Mouse (Mus musculus) MEL (cell line): ENCODE results near the gene Mcfd2. TPM values are rescaled to one million over a fixed set of nuclear protein-coding genes. Genes with fewer than 3 reads are reported as not detected.

Experiments
- DNase-seq: peaks from one replicate; pipeline ENCODE4 v3.0.0; 2011; ENCODE audit warnings: low read depth, low spot score
- H3K27ac ChIP-seq: 2 replicates; pipeline ENCODE4 v1.5.1; 2012; ENCODE audit warnings: low read depth, mild to moderate bottlenecking, control low read depth, low read length, moderate library complexity; ENCODE audit not compliant: control insufficient read depth
- H3K27me3 ChIP-seq, 2 experiments: fragments of 150-350 bp in 1 of 2; sonication (generic) in 1 of 2; 2 replicates each; pipeline ENCODE4 v1.6.1; 2012; ENCODE audit warnings: low read length in 2 of 2, mild to moderate bottlenecking in 2 of 2, improper control_type of control experiment in 1 of 2, moderate library complexity in 1 of 2; ENCODE audit not compliant: insufficient read depth in 2 of 2, control insufficient read depth in 1 of 2
- H3K36me3 ChIP-seq, 2 experiments: 2 replicates each; pipeline ENCODE4 v1.6.1; 2012 to 2014; ENCODE audit warnings: low read length in 2 of 2, improper control_type of control experiment in 1 of 2, inconsistent platforms in 1 of 2, mild to moderate bottlenecking in 1 of 2; ENCODE audit not compliant: insufficient read depth in 2 of 2, control insufficient read depth in 1 of 2
- H3K4me1 ChIP-seq, 2 experiments: fragments of 150-350 bp in 1 of 2; sonication (generic) in 1 of 2; 2 replicates each; pipeline ENCODE4 v1.6.1; 2012; ENCODE audit warnings: low read length in 2 of 2, improper control_type of control experiment in 1 of 2, mild to moderate bottlenecking in 1 of 2; ENCODE audit not compliant: insufficient read depth in 2 of 2, control insufficient read depth in 1 of 2
- H3K4me3 ChIP-seq, 2 experiments: fragments of 150-350 bp in 1 of 2; sonication (generic) in 1 of 2; 2 replicates each; pipeline ENCODE4 v1.5.1; 2012; ENCODE audit warnings: low read depth in 2 of 2, low read length in 2 of 2, mild to moderate bottlenecking in 2 of 2, moderate library complexity in 2 of 2, control low read depth in 1 of 2, improper control_type of control experiment in 1 of 2; ENCODE audit not compliant: control insufficient read depth in 1 of 2, insufficient read depth in 1 of 2
- H3K79me2 ChIP-seq: 2 replicates; pipeline ENCODE4 v1.6.1; 2012; ENCODE audit warnings: mild to moderate bottlenecking, low read length, moderate library complexity; ENCODE audit not compliant: control insufficient read depth, poor library complexity, insufficient read depth
- H3K9ac ChIP-seq: 2 replicates; pipeline ENCODE4 v1.6.1; 2012; ENCODE audit warnings: low read depth, mild to moderate bottlenecking, control low read depth, low read length, moderate library complexity; ENCODE audit not compliant: control insufficient read depth, poor library complexity, severe bottlenecking
- H3K9me3 ChIP-seq: fragments of 150-350 bp; sonication (generic); replicated peaks from 2 replicates; pipeline ENCODE4 v1.6.1; 2012; ENCODE audit warnings: mild to moderate bottlenecking, low read length, improper control_type of control experiment, moderate library complexity; ENCODE audit not compliant: insufficient read depth
- BHLHE40 ChIP-seq: IDR thresholded peaks from 2 replicates; pipeline ENCODE4 v1.6.1; 2012; ENCODE audit warnings: low read depth, mild to moderate bottlenecking, inconsistent platforms, low read length, improper control_type of control experiment, borderline replicate concordance
- CHD1 ChIP-seq: IDR thresholded peaks from 2 replicates; pipeline ENCODE4 v1.6.1; 2012; ENCODE audit warnings: low read depth, mild to moderate bottlenecking, inconsistent platforms, low read length, improper control_type of control experiment
- E2F4 ChIP-seq: IDR thresholded peaks from 2 replicates; pipeline ENCODE4 v1.6.1; 2011; ENCODE audit warnings: low read depth, low read length, improper control_type of control experiment, borderline replicate concordance
- ETS1 ChIP-seq: IDR thresholded peaks from 2 replicates; pipeline ENCODE4 v1.6.1; 2012; ENCODE audit warnings: low read depth, mild to moderate bottlenecking, inconsistent platforms, low read length, improper control_type of control experiment, moderate library complexity
- GABPA ChIP-seq: IDR thresholded peaks from 2 replicates; pipeline ENCODE4 v1.6.1; 2012; ENCODE audit warnings: low read depth, mild to moderate bottlenecking, inconsistent platforms, low read length, improper control_type of control experiment, moderate library complexity
- GATA1 ChIP-seq: IDR thresholded peaks from 2 replicates; pipeline ENCODE4 v1.6.1; 2011; ENCODE audit warnings: low read depth, low read length, improper control_type of control experiment
- JUND ChIP-seq: IDR thresholded peaks from 2 replicates; pipeline ENCODE4 v1.6.1; 2011; ENCODE audit warnings: low read depth, mild to moderate bottlenecking, improper control_type of control experiment, low read length
- KAT2A ChIP-seq: conservative IDR thresholded peaks from 2 replicates; pipeline ENCODE4 v1.6.1; 2012; ENCODE audit warnings: low read depth, low read length, improper control_type of control experiment, inconsistent platforms
- MAFK ChIP-seq: IDR thresholded peaks from 2 replicates; pipeline ENCODE4 v1.6.1; 2011; ENCODE audit warnings: low read depth, mild to moderate bottlenecking, low read length, improper control_type of control experiment, borderline replicate concordance
- MAX ChIP-seq: IDR thresholded peaks from 2 replicates; pipeline ENCODE4 v1.6.1; 2011; ENCODE audit warnings: low read length, improper control_type of control experiment
- MAZ ChIP-seq: IDR thresholded peaks from 2 replicates; pipeline ENCODE4 v1.6.1; 2012; ENCODE audit warnings: low read depth, mild to moderate bottlenecking, inconsistent platforms, low read length, improper control_type of control experiment
- MEF2A ChIP-seq: IDR thresholded peaks from 2 replicates; pipeline ENCODE4 v1.6.1; 2014; ENCODE audit warnings: low read depth, mild to moderate bottlenecking, inconsistent platforms, low read length, improper control_type of control experiment; ENCODE audit not compliant: poor library complexity, insufficient replicate concordance, severe bottlenecking; ENCODE audit errors: extremely low read depth
- MXI1 ChIP-seq: IDR thresholded peaks from 2 replicates; pipeline ENCODE4 v1.6.1; 2011; ENCODE audit warnings: mild to moderate bottlenecking, low read depth, low read length, improper control_type of control experiment
- MYB ChIP-seq: IDR thresholded peaks from 2 replicates; pipeline ENCODE4 v1.6.1; 2011; ENCODE audit warnings: mild to moderate bottlenecking, low read depth, low read length, improper control_type of control experiment
- MYC ChIP-seq: IDR thresholded peaks from 2 replicates; pipeline ENCODE4 v1.6.1; 2011; ENCODE audit warnings: low read depth, mild to moderate bottlenecking, low read length, improper control_type of control experiment, moderate library complexity
- NELFE ChIP-seq: IDR thresholded peaks from 2 replicates; pipeline ENCODE4 v1.6.1; 2011; ENCODE audit warnings: low read depth, low read length, improper control_type of control experiment
- NRF1 ChIP-seq: IDR thresholded peaks from 2 replicates; pipeline ENCODE4 v1.6.1; 2014; ENCODE audit warnings: low read depth, mild to moderate bottlenecking, inconsistent platforms, low read length, improper control_type of control experiment, moderate library complexity; ENCODE audit not compliant: poor library complexity, insufficient read depth, severe bottlenecking
- POLR2A ChIP-seq, 2 experiments: IDR thresholded peaks; 2 replicates each; pipeline ENCODE4 v1.6.1; 2011 to 2012; ENCODE audit warnings: low read length in 2 of 2, mild to moderate bottlenecking in 2 of 2, control low read depth in 1 of 2, improper control_type of control experiment in 1 of 2, low read depth in 1 of 2, moderate library complexity in 1 of 2; ENCODE audit not compliant: control insufficient read depth in 1 of 2, insufficient read depth in 1 of 2, poor library complexity in 1 of 2
- POLR2AphosphoS2 ChIP-seq: IDR thresholded peaks from 2 replicates; pipeline ENCODE4 v1.6.1; 2011; ENCODE audit warnings: low read length, improper control_type of control experiment
- RCOR1 ChIP-seq: IDR thresholded peaks from 2 replicates; pipeline ENCODE4 v1.6.1; 2012; ENCODE audit warnings: low read depth, mild to moderate bottlenecking, inconsistent platforms, low read length, improper control_type of control experiment
- SIN3A ChIP-seq: IDR thresholded peaks from 2 replicates; pipeline ENCODE4 v1.6.1; 2012; ENCODE audit warnings: low read length, improper control_type of control experiment, inconsistent platforms
- SMC3 ChIP-seq: IDR thresholded peaks from 2 replicates; pipeline ENCODE4 v1.6.1; 2011; ENCODE audit warnings: low read depth, low read length, improper control_type of control experiment
- TBP ChIP-seq: IDR thresholded peaks from 2 replicates; pipeline ENCODE4 v1.8.0; 2011; ENCODE audit warnings: low read depth, low read length, improper control_type of control experiment
- TCF12 ChIP-seq: IDR thresholded peaks from 2 replicates; pipeline ENCODE4 v1.6.1; 2014; ENCODE audit warnings: low read depth, mild to moderate bottlenecking, inconsistent platforms, low read length, improper control_type of control experiment, moderate library complexity
- UBTF ChIP-seq: IDR thresholded peaks from 2 replicates; pipeline ENCODE4 v1.6.1; 2012; ENCODE audit warnings: low read depth, mild to moderate bottlenecking, inconsistent platforms, low read length, improper control_type of control experiment, moderate library complexity, borderline replicate concordance; ENCODE audit not compliant: insufficient read depth
- USF2 ChIP-seq, 2 experiments: IDR thresholded peaks; 2 replicates each; pipeline ENCODE4 v1.6.1; 2011 to 2012; ENCODE audit warnings: improper control_type of control experiment in 2 of 2, low read length in 2 of 2, borderline replicate concordance in 1 of 2, inconsistent platforms in 1 of 2, low read depth in 1 of 2, mild to moderate bottlenecking in 1 of 2; ENCODE audit not compliant: insufficient read depth in 1 of 2
- ZC3H11A ChIP-seq: IDR thresholded peaks from 2 replicates; pipeline ENCODE4 v1.6.1; 2012; ENCODE audit warnings: low read depth, mild to moderate bottlenecking, inconsistent platforms, low read length, improper control_type of control experiment
- ZKSCAN1 ChIP-seq: IDR thresholded peaks from 2 replicates; pipeline ENCODE4 v1.6.1; 2012; ENCODE audit warnings: low read depth, mild to moderate bottlenecking, inconsistent platforms, low read length, improper control_type of control experiment, moderate library complexity
- ZMIZ1 ChIP-seq: IDR thresholded peaks from 2 replicates; pipeline ENCODE4 v1.6.1; 2012; ENCODE audit warnings: low read depth, mild to moderate bottlenecking, inconsistent platforms, low read length, improper control_type of control experiment, moderate library complexity
- polyA plus RNA-seq, 2 experiments: library from polyadenylated mRNA; stranded (reverse) in 1 of 2; unstranded in 1 of 2; fragments of >175 nt in 1 of 2; fragments of >200 nt in 1 of 2; gene quantifications; 2 replicates each; pipeline versions ENCODE4 v1.2.1 to v1.2.4; 2012; ENCODE audit warnings: low replicate concordance in 2 of 2, low read depth in 1 of 2; ENCODE audit not compliant: insufficient read length in 2 of 2, insufficient read depth in 1 of 2, missing spikeins in 1 of 2
- total RNA-seq: library from RNA; depleted of rRNA; stranded (reverse); fragments of 300-350 nt; gene quantifications from 2 replicates; pipeline ENCODE4 v1.2.3, GENCODE M21; 2012

The Mcfd2 gene
- total and polyA plus RNA-seq, 3 experiments = 50.4 to 52.6 TPM; not detected in 1

- Histone ChIP-seq H3K79me2 (no peaks in the 10 kb centered on the region), H3K27ac (no peak overlapping the region), H3K36me3 (peaks cover 0 to 2% of the 10 kb centered on the region in 2 experiments; a peak in 2 of 4 replicates), H3K9me3 (no peaks in the 10 kb centered on the region), H3K27me3 (no peaks in the 10 kb centered on the region), H3K4me3 (no peak overlapping the region), H3K4me1 (no peaks in the 10 kb centered on the region), H3K9ac (no peak overlapping the region)
- TF ChIP-seq MYB (no peak), ZKSCAN1 (no peak), POLR2AphosphoS2 (no peak), ZMIZ1 (no peak), MEF2A (no peak), MAFK (no peak), MXI1 (no peak), SMC3 (no peak), ZC3H11A (no peak), ETS1 (no peak), GATA1 (no peak), MAX (no peak), JUND (no peak), POLR2A (IDR thresholded peaks at IDR 0.05; ENCODE audit: control insufficient read depth in 1 of 2, insufficient read depth in 1 of 2, low read depth in 1 of 2, low read length in 2 of 2, poor library complexity in 1 of 2) (no peak), GABPA (no peak), UBTF (no peak), MAZ (no peak), NRF1 (no peak)
- no peak for DNase-seq
These were observed 10.1 kb downstream of the Mcfd2 start for GRCm38 (mm10) chr17:87255672-87256071.

- peaks cover 0 to 2% of the 10 kb centered on the region in 2 experiments; a peak in 2 of 4 replicates for H3K36me3 ChIP-seq
- no peak for DNase-seq
- TF ChIP-seq BHLHE40 (no peak), ZMIZ1 (no peak), UBTF (no peak), SMC3 (no peak), KAT2A (no peak), MYC (no peak), ZC3H11A (no peak), RCOR1 (no peak), POLR2AphosphoS2 (no peak), GABPA (no peak), E2F4 (no peak), SIN3A (no peak), TCF12 (no peak), TBP (no peak), NRF1 (no peak), NELFE (no peak), MXI1 (no peak), CHD1 (no peak), MYB (no peak), USF2 (IDR thresholded peaks at IDR 0.05; ENCODE audit: borderline replicate concordance in 1 of 2, insufficient read depth in 1 of 2, low read depth in 1 of 2, low read length in 2 of 2) (no peak)
- H3K27ac ChIP-seq = no peak overlapping the region
- no peak overlapping the region for H3K4me3 ChIP-seq
- H3K9ac ChIP-seq = no peak overlapping the region
- H3K4me1 ChIP-seq = no peaks in the 10 kb centered on the region
- H3K9me3 ChIP-seq = no peaks in the 10 kb centered on the region
- H3K27me3 ChIP-seq = no peaks in the 10 kb centered on the region
- no peaks in the 10 kb centered on the region for H3K79me2 ChIP-seq
These were observed 11.4 kb downstream of the Mcfd2 start for GRCm38 (mm10) chr17:87254384-87254783.
